Mouse (Mus musculus): ENCODE data around the gene Gm6121.
"Not testable (repeated sequence)": the region's sequence is repeated elsewhere in the genome, so short reads cannot be mapped to it uniquely, and the experiment has no call there.

Gene Gm6121

DNA sequence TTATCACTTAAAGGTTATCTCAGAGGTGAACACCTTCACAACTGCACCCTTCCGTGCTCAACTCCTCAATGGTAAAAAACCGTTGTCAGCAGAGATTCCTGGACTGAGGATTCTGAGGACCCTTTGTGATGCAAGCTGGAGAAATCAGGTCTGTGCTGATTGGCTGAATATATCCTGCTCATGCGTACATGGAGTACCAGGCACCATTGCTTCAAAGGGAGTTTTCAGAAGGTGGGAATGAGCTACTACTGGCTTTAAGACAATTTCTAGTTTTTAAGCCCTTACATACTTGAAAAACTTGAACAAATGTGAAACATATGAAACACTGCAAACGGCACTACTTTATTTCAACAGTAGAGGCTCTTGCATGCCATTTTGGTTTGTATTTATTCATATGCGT, at the start of gene Gm6121:
Gene Gm6121, minus strand, starts transcription at position 101 of the 400 bp plus-strand sequence.
- DNase-seq (ENCODE audit: low spot score) = not testable (repeated sequence)
